Comparison of ENCODE assay signal across 9 mouse cellular contexts in genomic region chr7:105411874-105412632, GRCm38 (mm10). TPM values are rescaled to one million over a fixed set of nuclear protein-coding genes. Genes with fewer than 3 reads are reported as not detected.
DNase-seq lines count a peak whose midpoint lies in the region; ATAC-seq and TF ChIP-seq lines count a peak whose summit lies in the region.
"Not testable (repeated sequence)": the region's sequence is repeated elsewhere in the genome, so short reads cannot be mapped to it uniquely, and the experiment has no call there.
"Had no signal": no experiment of that assay in that cellular context is flagged by ENCODE, and none has a peak within 500 bp of the region (broad histone marks: within the 10 kb centered on the region; RNA-seq: fewer than 3 reads in every experiment).

No protein-coding gene starts in this region.

- H3K9ac ChIP-seq in hindbrain, embryonic 11.5 days (ENCODE audit: low read depth, low read length), result not testable (repeated sequence)

- DNase-seq in Patski (ENCODE audit: low read depth, low spot score), result peak; percentile 7
- DNase-seq in cerebellum, adult 9-11 months, result peak; percentile 59
- peak; percentile 74 to 95 for DNase-seq in frontal cortex, adult 2 months (ENCODE audit: extremely low spot score in 1 of 2, low spot score in 1 of 2)
- peak; percentile 89 for DNase-seq in hindbrain, embryonic 11.5 days (ENCODE audit: low spot score)
- DNase-seq in layer of hippocampus, adult 8-10 months (ENCODE audit: low spot score in 2 of 2), result peak; percentile 60 to 89
- DNase-seq in lung, postnatal 10 days, result peak; percentile 81
- DNase-seq in retina, embryonic 14.5 days (ENCODE audit: low spot score), result peak; percentile 88
- peak; percentile 82 for DNase-seq in thymus, postnatal 4 days

- H3K4me2 ChIP-seq in hindbrain, embryonic 11.5 days (replicated peaks; ENCODE audit: low read depth, low read length), result not testable (repeated sequence)

- H3K9me3 ChIP-seq in hindbrain, embryonic 11.5 days (ENCODE audit: control insufficient read depth, low read length), result not testable (repeated sequence)

- H3K27me3 ChIP-seq in Patski; hindbrain, embryonic 11.5 days (ENCODE audit: control insufficient read depth, insufficient read depth, low read length): not testable (repeated sequence)

- POLR2A ChIA-PET in Patski (lab: Charles Lee), result not testable (repeated sequence)

- not testable (repeated sequence) for H3K4me3 ChIP-seq in hindbrain, embryonic 11.5 days (ENCODE audit: low read depth, low read length)

- in situ Hi-C loops in Patski (cut with MboI; ENCODE audit: low pct_unique_long_range_greater_than_20kb), result not testable (repeated sequence)

- ATAC-seq in Patski, result peak; percentile 67
- peak; percentile 45 for ATAC-seq in hindbrain, embryonic 11.5 days (ENCODE audit: low FRiP score)

- WGBS in hindbrain, embryonic 11.5 days, result 60% methylated on average over 8 of the region's 8 CpGs

- H3K36me3 ChIP-seq in hindbrain, embryonic 11.5 days (ENCODE audit: control insufficient read depth, insufficient read depth, low read length), result not testable (repeated sequence)

- CTCF ChIA-PET in Patski (lab: Charles Lee), result interaction anchor here (0.6 to 2.5 kb wide), 18 partner anchors 9 to 240 kb away, joined by 3 to 19 read pairs (median 4); partner anchors contain the start of gene Fam160a2

- H3K4me1 ChIP-seq in hindbrain, embryonic 11.5 days (replicated peaks; ENCODE audit: control insufficient read depth, insufficient read depth, low read length), result not testable (repeated sequence)

- peak; percentile 90 for TF ChIP-seq CTCF in Patski (IDR thresholded peaks at IDR 0.05)

- not testable (repeated sequence) for H3K27ac ChIP-seq in hindbrain, embryonic 11.5 days (ENCODE audit: low read depth, low read length)

RNA-seq across cellular contexts. Expression of gene Cnga4, which starts 7.7 kb away (rescaled TPM):
- not detected for polyA plus RNA-seq in Patski (2021)
- 1.5 and 1.8 TPM in 2 replicates for polyA plus RNA-seq in frontal cortex, adult 2 months (2012; rRNA removed)
- polyA plus RNA-seq in hindbrain, embryonic 11.5 days (2014; fragmentation: Nextera tagmentation; extraction: Ambion mirVana), result 0.15 TPM in 1 of 2 replicates, not detected in the other
- 1 to 10 TPM in 1 of 4 experiments, under 1 TPM in 3; 0.54 to 1.1 (median 0.76) TPM for total RNA-seq in layer of hippocampus, adult 8-10 months (2022)
- polyA plus RNA-seq: heart, embryonic 12.5 days had no signal

RNA-seq across cellular contexts. Expression of gene Fam160a2, which starts 12.2 kb away (rescaled TPM):
- 24.4 TPM for polyA plus RNA-seq in Patski (2021)
- 41.3 and 45.9 TPM in 2 replicates for polyA plus RNA-seq in frontal cortex, adult 2 months (2012; rRNA removed)
- 27.6 and 33.9 TPM in 2 replicates for polyA plus RNA-seq in hindbrain, embryonic 11.5 days (2014; fragmentation: Nextera tagmentation; extraction: Ambion mirVana)
- 10 to 100 TPM; 53.0 to 63.3 (median 60.1) TPM for total RNA-seq in layer of hippocampus, adult 8-10 months (2022)

RNA-seq across cellular contexts. Expression of gene Cckbr, which starts 13.5 kb away (rescaled TPM):
- not detected for polyA plus RNA-seq in Patski (2021)
- polyA plus RNA-seq in frontal cortex, adult 2 months (2012; rRNA removed), result 72.2 and 80.3 TPM in 2 replicates
- polyA plus RNA-seq in hindbrain, embryonic 11.5 days (2014; fragmentation: Nextera tagmentation; extraction: Ambion mirVana), result 0.13 and 0.17 TPM in 2 replicates
- total RNA-seq in layer of hippocampus, adult 8-10 months (2022), result 10 to 100 TPM in 1 of 4 experiments, 1 to 10 TPM in 3; 8.6 to 10.8 (median 9.4) TPM
- polyA plus RNA-seq: heart, embryonic 12.5 days had no signal

RNA-seq across cellular contexts. Expression of gene Gm5901, which starts 37.2 kb away (rescaled TPM):
- not detected for polyA plus RNA-seq in Patski (2021)
- 0.08 TPM in 1 of 2 replicates, not detected in the other for polyA plus RNA-seq in frontal cortex, adult 2 months (2012; rRNA removed)
- not detected in 2 replicates for polyA plus RNA-seq in hindbrain, embryonic 11.5 days (2014; fragmentation: Nextera tagmentation; extraction: Ambion mirVana)
- total RNA-seq in layer of hippocampus, adult 8-10 months (2022), result not detected
- polyA plus RNA-seq: heart, embryonic 12.5 days had no signal

RNA-seq across cellular contexts. Expression of gene Olfr692, which starts 44.0 kb away (rescaled TPM):
- not detected for polyA plus RNA-seq in Patski (2021)
- polyA plus RNA-seq in frontal cortex, adult 2 months (2012; rRNA removed), result not detected in 2 replicates
- polyA plus RNA-seq in hindbrain, embryonic 11.5 days (2014; fragmentation: Nextera tagmentation; extraction: Ambion mirVana), result not detected in 2 replicates
- total RNA-seq in layer of hippocampus, adult 8-10 months (2022), result not detected
- polyA plus RNA-seq: heart, embryonic 12.5 days had no signal

Comparison
In these comparisons a context has a peak if more than half of its experiments do, and no peak if none do; other contexts are left out.
1. DNase-seq: peak in every context shown above with its lines; median percentile 89 in hindbrain, embryonic 11.5 days; 88 in retina, embryonic 14.5 days; 84 in frontal cortex, adult 2 months; 82 in thymus, postnatal 4 days; 81 in lung, postnatal 10 days; 74 in layer of hippocampus, adult 8-10 months; 59 in cerebellum, adult 9-11 months; 7 in Patski.
2. RNA of gene Cckbr, which starts 13.5 kb away (polyA plus RNA-seq): 72.2 to 80.3 TPM in frontal cortex, adult 2 months; 0.13 to 0.17 TPM in hindbrain, embryonic 11.5 days and not detected in Patski (single experiment); every median in the first group is over 10 times any median in the second.